Mouse (Mus musculus) neural tube, embryonic 14.5 days (tissue): ENCODE data around the gene Dlx6. TPM values are rescaled to one million over a fixed set of nuclear protein-coding genes. Genes with fewer than 3 reads are reported as not detected.

Experiments used
- ATAC-seq: fragments of 200-750 bp; cut with Nextera tagmentation; 2 replicates; pipeline ENCODE4 v1.8.0; 2017; ENCODE audit warnings: low read depth, mild to moderate bottlenecking, moderate TSS enrichment, moderate library complexity
- H3K27ac ChIP-seq: fragments of 300-500 bp; sonication (generic); 2 replicates; pipeline ENCODE4 v1.5.1; 2014; ENCODE audit warnings: low read depth, mild to moderate bottlenecking, control low read depth, low read length, moderate library complexity, mixed read lengths
- H3K27me3 ChIP-seq: fragments of 300-500 bp; sonication (generic); 2 replicates; pipeline ENCODE4 v1.6.1; 2014; ENCODE audit warnings: low read length; ENCODE audit not compliant: control insufficient read depth, insufficient read depth
- H3K36me3 ChIP-seq: fragments of 300-500 bp; sonication (generic); 2 replicates; pipeline ENCODE4 v1.6.1; 2014; ENCODE audit warnings: low read length, mixed read lengths; ENCODE audit not compliant: control insufficient read depth, insufficient read depth
- H3K4me1 ChIP-seq: fragments of 300-500 bp; sonication (generic); 2 replicates; pipeline ENCODE4 v1.6.1; 2014; ENCODE audit warnings: low read length; ENCODE audit not compliant: control insufficient read depth, insufficient read depth
- H3K4me2 ChIP-seq: fragments of 300-500 bp; sonication (generic); 2 replicates; pipeline ENCODE4 v1.6.1; 2014; ENCODE audit warnings: mild to moderate bottlenecking, low read depth, low read length, control low read depth
- H3K4me3 ChIP-seq: fragments of 300-500 bp; sonication (generic); 2 replicates; pipeline ENCODE4 v1.5.1; 2014; ENCODE audit warnings: low read depth, low read length, control low read depth, mixed read lengths
- H3K9ac ChIP-seq: fragments of 300-500 bp; sonication (generic); replicated peaks from 2 replicates; pipeline ENCODE4 v1.6.1; 2014; ENCODE audit warnings: low read depth, mild to moderate bottlenecking, control low read depth, low read length, mixed read lengths
- H3K9me3 ChIP-seq: fragments of 300-500 bp; sonication (generic); 2 replicates; pipeline ENCODE4 v1.6.1; 2016; ENCODE audit warnings: low read length; ENCODE audit not compliant: control insufficient read depth
- WGBS: fragments of 180-500 bp; shearing (Covaris S2); extraction: QIAGEN DNeasy Blood & Tissue Kit; methylation state at CpG from one replicate; pipeline ENCODE4 v1.1.7; 2014; 5-methylcytosine and 5-hydroxymethylcytosine counted together
- polyA plus RNA-seq: library from polyadenylated mRNA; unstranded; fragments of >200 nt; fragmentation: Nextera tagmentation; extraction: Ambion mirVana; gene quantifications from 2 replicates; pipeline ENCODE4 v1.2.1, GENCODE M21; 2014

Gene Dlx6
- polyA plus RNA-seq, 1 experiment from 2014 or later: not detected

DNA sequence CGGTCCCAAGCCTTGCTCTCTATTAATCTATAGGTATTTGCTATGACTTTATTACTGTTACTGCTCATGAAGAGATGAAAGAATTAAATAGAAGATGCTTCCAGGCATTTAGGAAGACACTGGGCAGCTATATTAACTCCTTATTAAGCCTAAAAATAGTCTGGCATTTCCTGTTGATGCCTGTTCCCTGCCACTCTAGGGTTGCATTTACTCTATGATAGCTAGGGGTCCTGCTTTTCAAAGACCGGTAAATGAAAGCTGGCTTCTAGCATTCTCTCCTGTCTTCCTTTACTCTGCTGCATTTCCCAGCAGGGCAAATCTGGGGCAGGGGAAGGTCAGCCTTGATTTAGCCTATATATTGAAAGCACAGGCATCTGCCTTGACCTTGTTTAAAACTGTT, 5.4 kb upstream of the Dlx6 start:
- no peak for ATAC-seq
- Histone ChIP-seq H3K9me3 (no peaks in the 10 kb centered on the region), H3K4me2 (no peak overlapping the region), H3K27ac (no peak overlapping the region), H3K4me1 (no peaks in the 10 kb centered on the region), H3K36me3 (no peaks in the 10 kb centered on the region), H3K27me3 (peaks cover 70% of the 10 kb centered on the region), H3K4me3 (no peak overlapping the region), H3K9ac (no peak overlapping the region)
- WGBS: 9% methylated on average over 2 of the region's 2 CpGs

DNA sequence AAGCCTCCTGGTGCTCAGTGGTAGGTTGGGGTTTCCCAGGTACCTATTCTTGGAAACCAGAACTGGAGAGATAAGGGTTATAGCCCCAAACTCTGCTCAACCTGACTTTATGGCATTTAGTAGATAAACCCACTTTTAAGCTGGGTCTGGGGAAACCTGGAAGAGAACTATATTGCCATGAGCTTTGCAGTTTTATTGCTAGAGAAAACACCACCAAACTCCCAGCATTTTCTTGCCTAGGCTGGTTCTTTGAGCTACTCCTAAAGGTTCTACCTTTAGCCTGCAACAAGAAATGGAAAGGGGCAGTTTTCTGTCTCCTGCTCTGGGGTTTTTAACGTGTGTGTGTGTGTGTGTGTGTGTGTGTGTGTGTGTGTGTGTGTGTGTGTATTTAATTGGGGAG, 4.6 kb upstream of the Dlx6 start:
- Histone ChIP-seq H3K4me1 (0 out of 2 replicates have a peak, but pooled peaks cover under 1% of the 10 kb centered on the region), H3K9me3 (no peaks in the 10 kb centered on the region), H3K36me3 (no peaks in the 10 kb centered on the region), H3K27ac (no peak overlapping the region), H3K9ac (no peak overlapping the region), H3K4me3 (no peak overlapping the region), H3K4me2 (no peak overlapping the region), H3K27me3 (peaks cover 65% of the 10 kb centered on the region)
- WGBS: 0% methylated on average over 1 of the region's 1 CpGs
- ATAC-seq: no peak

DNA sequence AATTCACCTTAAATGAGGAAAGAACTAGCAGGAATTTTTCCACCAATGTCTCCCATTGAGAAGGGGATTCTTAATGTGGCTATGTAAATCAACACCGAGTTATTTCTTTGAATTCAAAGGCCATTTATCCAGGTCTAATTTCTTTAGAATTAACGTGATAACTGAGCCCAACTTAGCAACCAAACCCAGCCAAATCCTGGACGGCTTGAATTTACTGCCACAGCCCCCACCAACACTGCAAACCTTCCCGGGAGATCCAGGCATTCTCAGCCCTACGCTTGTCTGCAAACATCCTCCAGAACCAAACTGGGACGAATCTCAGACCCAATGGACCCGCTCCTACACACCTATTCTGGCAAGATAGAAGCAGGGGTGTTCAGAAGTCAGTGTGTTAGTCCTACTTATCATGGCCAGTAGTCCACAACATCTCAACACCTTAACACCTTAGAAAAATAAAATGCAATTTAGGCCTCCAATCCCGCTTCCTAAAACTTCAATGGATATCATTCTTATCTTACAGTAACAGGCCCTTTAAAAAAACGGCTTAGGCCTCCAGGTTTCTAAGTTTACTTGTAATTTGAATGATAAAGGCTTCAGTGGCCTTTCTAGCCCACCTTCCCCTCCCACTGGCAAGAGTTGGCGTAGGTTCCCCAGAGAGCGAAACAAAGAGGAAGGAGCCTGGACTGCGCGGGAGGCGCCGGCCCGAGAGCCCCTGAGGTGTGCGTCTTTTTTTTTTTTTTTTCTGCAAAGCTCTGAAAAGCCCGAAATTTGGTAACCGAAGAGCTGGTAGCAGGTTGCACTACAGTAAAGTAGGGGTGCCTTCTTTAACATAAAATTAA, 3.8 kb upstream of the Dlx6 start:
- no peak overlapping the region for H3K4me3 ChIP-seq
- ATAC-seq: no peak
- H3K9me3 ChIP-seq: no peaks in the 10 kb centered on the region
- peaks cover 66% of the 10 kb centered on the region for H3K27me3 ChIP-seq
- no peak overlapping the region for H3K4me2 ChIP-seq
- no peaks in the 10 kb centered on the region for H3K36me3 ChIP-seq
- 1% methylated on average over 19 of the region's 19 CpGs for WGBS
- H3K4me1 ChIP-seq: 0 out of 2 replicates have a peak, but pooled peaks cover 4% of the 10 kb centered on the region
- no peak overlapping the region for H3K9ac ChIP-seq
- no peak overlapping the region for H3K27ac ChIP-seq

- Histone ChIP-seq H3K4me1 (0 out of 2 replicates have a peak, but pooled peaks cover 4% of the 10 kb centered on the region), H3K9me3 (no peaks in the 10 kb centered on the region), H3K4me3 (no peak overlapping the region), H3K27me3 (peaks cover 62% of the 10 kb centered on the region), H3K36me3 (no peaks in the 10 kb centered on the region), H3K4me2 (no peak overlapping the region), H3K9ac (no peak overlapping the region), H3K27ac (no peak overlapping the region)
- ATAC-seq: no peak
- WGBS: 2% methylated on average over 21 of the region's 21 CpGs
Measured at GRCm38 (mm10) chr6:6859950-6860410, 3.2 kb upstream of the Dlx6 start.

DNA sequence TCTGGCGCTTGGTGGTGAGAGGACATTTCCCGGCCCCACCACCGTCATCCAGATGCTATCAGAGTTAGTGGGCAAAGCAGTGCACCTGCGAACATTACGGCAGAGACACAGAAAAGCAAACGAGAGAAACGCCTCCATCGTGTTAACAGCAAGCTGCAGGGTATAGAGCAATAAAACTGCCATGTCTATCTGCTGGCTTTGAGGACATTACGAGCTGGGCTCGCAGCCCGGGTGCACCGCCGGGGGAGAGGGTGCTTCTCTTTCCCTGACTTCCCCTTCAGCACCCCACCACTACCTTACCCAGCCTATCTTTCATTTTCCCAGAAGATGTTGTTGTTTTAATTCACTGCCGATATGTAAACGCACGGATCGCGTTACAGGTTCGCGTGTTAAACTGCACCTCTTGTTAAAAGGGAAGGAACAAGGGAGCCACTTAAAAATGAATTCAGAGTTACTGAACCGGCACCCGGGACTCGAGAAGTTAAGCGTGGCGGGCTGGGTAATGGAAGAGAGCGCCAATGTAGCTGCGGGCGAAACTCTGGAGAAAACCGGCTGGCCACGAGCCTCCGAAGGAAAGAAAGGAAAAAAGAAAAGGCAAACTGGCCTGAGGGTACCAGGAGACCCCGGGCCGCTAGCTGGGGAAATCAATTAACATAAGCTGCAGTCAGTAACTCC, 2.6 kb upstream of the Dlx6 start:
- under 1% methylated on average over 33 of the region's 33 CpGs for WGBS
- Histone ChIP-seq H3K9ac (no peak overlapping the region), H3K4me2 (no peak overlapping the region), H3K36me3 (no peaks in the 10 kb centered on the region), H3K4me1 (0 out of 2 replicates have a peak, but pooled peaks cover 4% of the 10 kb centered on the region), H3K4me3 (no peak overlapping the region), H3K27me3 (peaks cover 60% of the 10 kb centered on the region), H3K9me3 (no peaks in the 10 kb centered on the region), H3K27ac (no peak overlapping the region)
- no peak for ATAC-seq

- Histone ChIP-seq H3K9ac (no peak overlapping the region), H3K27me3 (peaks cover 63% of the 10 kb centered on the region), H3K36me3 (no peaks in the 10 kb centered on the region), H3K4me3 (no peak overlapping the region), H3K4me1 (0 out of 2 replicates have a peak, but pooled peaks cover 4% of the 10 kb centered on the region), H3K27ac (no peak overlapping the region), H3K4me2 (no peak overlapping the region), H3K9me3 (no peaks in the 10 kb centered on the region)
- ATAC-seq: no peak
- 1% methylated on average over 21 of the region's 21 CpGs for WGBS
Measured at GRCm38 (mm10) chr6:6861086-6861797, 1.9 kb upstream of the Dlx6 start.

DNA sequence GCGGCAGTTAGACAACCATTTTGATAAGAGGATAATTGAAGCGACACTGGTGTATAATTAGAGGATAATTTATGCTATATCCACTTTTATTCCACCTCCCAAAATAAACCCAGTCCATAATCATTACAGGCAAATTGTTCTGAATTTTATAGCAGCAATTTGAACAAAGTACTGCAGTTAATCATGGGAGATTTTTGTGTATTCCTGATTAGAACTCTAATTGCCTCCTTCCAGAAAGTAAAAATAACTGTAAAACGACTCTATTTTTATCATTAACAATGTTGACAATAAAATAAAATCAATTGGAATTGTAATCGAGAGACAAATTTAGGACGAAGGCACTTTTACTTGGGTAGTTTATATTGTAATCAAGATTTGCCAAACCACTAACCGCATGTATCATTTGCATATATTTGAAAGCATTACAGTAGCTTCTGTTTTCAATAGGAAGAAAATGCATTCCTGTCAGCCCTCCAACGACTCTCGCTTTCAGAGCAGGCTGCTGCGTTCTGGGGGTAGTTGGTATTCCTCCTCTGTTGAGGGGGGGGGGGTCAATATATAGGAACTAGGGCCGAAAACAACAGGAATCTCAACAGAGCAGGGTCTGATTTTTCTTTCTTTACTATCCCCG, 1.2 kb upstream of the Dlx6 start:
- no peak overlapping the region for H3K27ac ChIP-seq
- H3K4me2 ChIP-seq: no peak overlapping the region
- no peaks in the 10 kb centered on the region for H3K36me3 ChIP-seq
- H3K27me3 ChIP-seq: peaks cover 63% of the 10 kb centered on the region
- 0 out of 2 replicates have a peak, but pooled peaks cover 4% of the 10 kb centered on the region for H3K4me1 ChIP-seq
- no peak overlapping the region for H3K4me3 ChIP-seq
- WGBS: 1% methylated on average over 11 of the region's 11 CpGs
- no peak overlapping the region for H3K9ac ChIP-seq
- no peaks in the 10 kb centered on the region for H3K9me3 ChIP-seq
- ATAC-seq: no peak

DNA sequence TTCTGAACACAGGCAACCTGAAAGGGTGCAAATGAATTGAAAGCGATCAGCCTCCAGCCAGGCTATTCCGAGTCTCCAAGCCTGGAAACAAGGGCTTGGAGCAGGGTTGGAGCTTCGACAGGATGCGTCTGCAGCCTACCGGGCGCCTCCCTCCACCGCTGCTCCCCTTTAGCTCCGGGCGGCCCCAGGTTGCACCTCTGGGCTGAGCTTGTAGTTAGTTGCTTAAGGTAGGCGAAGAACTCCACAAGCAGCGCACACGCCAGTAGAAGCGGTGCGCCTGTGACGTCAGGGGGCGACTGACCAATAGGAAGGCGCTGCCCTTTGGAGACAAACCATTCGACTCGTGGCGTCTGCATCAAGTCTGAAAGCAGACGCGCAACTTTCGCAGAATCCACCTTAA, 523 bp upstream of the Dlx6 start:
- Histone ChIP-seq H3K9me3 (no peaks in the 10 kb centered on the region), H3K4me1 (0 out of 2 replicates have a peak, but pooled peaks cover 4% of the 10 kb centered on the region), H3K4me3 (no peak overlapping the region), H3K27me3 (peaks cover 61% of the 10 kb centered on the region), H3K27ac (no peak overlapping the region), H3K9ac (no peak overlapping the region), H3K36me3 (no peaks in the 10 kb centered on the region), H3K4me2 (peak overlapping the region; percentile 44)
- ATAC-seq: peak; percentile 52; the same call in 1 of the 2 replicates
- under 1% methylated on average over 23 of the region's 23 CpGs for WGBS
